Mouse (Mus musculus) sigmoid colon, adult 10 weeks (tissue): ENCODE results near the gene Gm8439. TPM values are rescaled to one million over a fixed set of nuclear protein-coding genes. Genes with fewer than 3 reads are reported as not detected.

Source experiments
- polyA plus RNA-seq: library from polyadenylated mRNA; stranded (reverse); fragments of 350-450 nt; fragmentation: Illumina TruSeq; extraction: RNeasy Lipid Tissue Mini Kit (QIAGEN cat#74804); gene quantifications from one replicate; pipeline ENCODE4 v1.2.3, GENCODE M21; 2014; ENCODE audit warnings: low read depth, low replicate concordance

Gm8439 gene
- not detected for polyA plus RNA-seq

GRCm38 (mm10) chr4:120588445-120588844, at the start of gene Gm8439:
TSS of gene Gm8439 (plus strand) at chr4:120588745.

GRCm38 (mm10) chr4:120569486-120570437, 18.8 kb upstream of the Gm8439 start, which contains the start of gene Ctps:
TSS of gene Ctps (minus strand) at chr4:120570276.

Other genes starting within 250 kb of the Gm8439 start
- gene Scmh1, start 183.5 kb upstream of the Gm8439 start, polyA plus RNA-seq = 20.3 TPM
- gene Slfnl1, start 56.5 kb upstream of the Gm8439 start, polyA plus RNA-seq = not detected
- gene Ctps, start 18.5 kb upstream of the Gm8439 start, polyA plus RNA-seq = 15.7 TPM
- not detected for gene Cited4, start 77.8 kb downstream of the Gm8439 start, polyA plus RNA-seq
- not detected for gene Kcnq4, start 159.9 kb downstream of the Gm8439 start, polyA plus RNA-seq
- gene Nfyc, start 242.8 kb downstream of the Gm8439 start, polyA plus RNA-seq = 27.9 TPM